ENCODE assay signal across 20 mouse cellular contexts in genomic region chr11:101167211-101167962, GRCm38 (mm10). TPM values are rescaled to one million over a fixed set of nuclear protein-coding genes. Genes with fewer than 3 reads are reported as not detected.
A peak's percentile ranks its signal among the peaks of the same experiment; 100 is the strongest.
DNase-seq lines count a peak whose midpoint lies in the region; TF ChIP-seq lines count a peak whose summit lies in the region.
"Had no signal": no experiment of that assay in that cellular context is flagged by ENCODE, and none has a peak within 500 bp of the region (broad histone marks: within the 10 kb centered on the region; RNA-seq: fewer than 3 reads in every experiment).

No protein-coding gene starts in this region.

- H3K36me3 ChIP-seq in heart, adult 2 months (ENCODE audit: control insufficient read depth, insufficient read depth, low read length): peaks cover 10% of the 10 kb centered on the region

- intact Hi-C loops in heart, adult 2 months (cut with DNase I): no loop called here

- H3K4me1 ChIP-seq in heart, adult 2 months (ENCODE audit: control insufficient read depth, insufficient read depth, low read length): peaks cover 9% of the 10 kb centered on the region

- H3K9ac ChIP-seq in heart, adult 2 months (ENCODE audit: low read depth, low read length): no peak overlapping the region
- H3K9ac ChIP-seq: liver, embryonic 12.5 days; neural tube, embryonic 15.5 days; stomach, embryonic 15.5 days had no signal

- TF ChIP-seq CTCF in heart, adult 2 months (IDR thresholded peaks at IDR 0.05): no peak

- 85% methylated on average over 19 of the region's 19 CpGs for WGBS in heart, adult 2 months

- no peak for TF ChIP-seq EP300 in heart, adult 2 months (IDR thresholded peaks at IDR 0.05; ENCODE audit: insufficient read depth, low read depth, low read length)

- peak overlapping the region; percentile 65; the same call in 1 of the 2 replicates for H3K27ac ChIP-seq in heart, adult 2 months
- H3K27ac ChIP-seq: heart, embryonic 10.5 days; limb, embryonic 13.5 days; liver, embryonic 12.5 days; neural tube, embryonic 15.5 days; stomach, embryonic 15.5 days had no signal

- TF ChIP-seq POLR2A in heart, adult 2 months (IDR thresholded peaks at IDR 0.05; ENCODE audit: insufficient read depth, low read depth, low read length): no peak

- no peaks in the 10 kb centered on the region for H3K79me2 ChIP-seq in heart, adult 2 months (replicated peaks; ENCODE audit: control insufficient read depth, insufficient read depth, low read length)

- no peaks in the 10 kb centered on the region for H3K27me3 ChIP-seq in heart, adult 2 months (ENCODE audit: control insufficient read depth, insufficient read depth, low read length)

- H3K4me3 ChIP-seq in heart, adult 2 months: no peak overlapping the region
- H3K4me3 ChIP-seq: heart, embryonic 10.5 days; limb, embryonic 13.5 days; liver, embryonic 12.5 days; megakaryocyte, embryonic 14.5 days had no signal

- peak; percentile 17 for DNase-seq in cerebellum, adult 11 months
- DNase-seq in cerebellum, postnatal 4 days (ENCODE audit: low spot score in 2 of 2): no peak
- DNase-seq in heart, adult 2 months: peak in 1 of 2 experiments; percentile 2
- no peak for DNase-seq in heart, postnatal 4 days
- peak; percentile 4 for DNase-seq in lung, postnatal 10 days
- DNase-seq in lung, postnatal 25 days (ENCODE audit: low spot score): no peak
- DNase-seq in embryo, embryonic 11 days: no peak
- DNase-seq: kidney, adult 8-10 months; layer of hippocampus, adult 9-11 months; midbrain, embryonic 14.5 days; thymus, adult 18-20 months; thymus, postnatal 36 days had no signal

RNA-seq across cellular contexts. Expression of gene Cntnap1, which starts 2.9 kb away (rescaled TPM):
- total RNA-seq in heart, adult 2 months (2021): 1 to 10 TPM; 1.3 to 1.5 TPM
- polyA plus RNA-seq in heart, adult 2 months (2012; rRNA removed): 3.1 and 4.0 TPM in 2 replicates
- total RNA-seq in heart, postnatal 4 days (2021): 1 to 10 TPM; 1.5 to 1.6 TPM

RNA-seq across cellular contexts. Expression of gene Plekhh3, which starts 3.8 kb away (rescaled TPM):
- total RNA-seq in heart, adult 2 months (2021): 10 to 100 TPM; 14.3 to 28.1 TPM
- polyA plus RNA-seq in heart, adult 2 months (2012; rRNA removed): 24.4 and 26.7 TPM in 2 replicates
- total RNA-seq in heart, postnatal 4 days (2021): 10 to 100 TPM; 23.1 to 27.3 TPM

RNA-seq across cellular contexts. Expression of gene Ccr10, which starts 7.9 kb away (rescaled TPM):
- not detected for total RNA-seq in heart, adult 2 months (2021)
- polyA plus RNA-seq in heart, adult 2 months (2012; rRNA removed): 0.14 TPM in 1 of 2 replicates, not detected in the other
- total RNA-seq in heart, postnatal 4 days (2021): not detected
- total RNA-seq: gastrocnemius, postnatal 25 days had no signal
- polyA plus RNA-seq: forebrain, embryonic 16.5 days; midbrain, embryonic 14.5 days had no signal

RNA-seq across cellular contexts. Expression of gene Tubg2, which starts 11.7 kb away (rescaled TPM):
- total RNA-seq in heart, adult 2 months (2021): 1 to 10 TPM; 3.5 TPM
- 2.1 and 2.9 TPM in 2 replicates for polyA plus RNA-seq in heart, adult 2 months (2012; rRNA removed)
- total RNA-seq in heart, postnatal 4 days (2021): 1 to 10 TPM; 6.6 to 7.0 TPM

RNA-seq across cellular contexts. Expression of gene Tubg1, which starts 47.6 kb away (rescaled TPM):
- total RNA-seq in heart, adult 2 months (2021): 10 to 100 TPM; 22.7 to 23.6 TPM
- polyA plus RNA-seq in heart, adult 2 months (2012; rRNA removed): 14.2 and 17.2 TPM in 2 replicates
- total RNA-seq in heart, postnatal 4 days (2021): 10 to 100 TPM; 53.5 to 53.7 TPM

Comparison
In these comparisons a context has a peak if more than half of its experiments do, and no peak if none do; other contexts are left out.
1. DNase-seq: peak in cerebellum, adult 11 months (single experiment) and lung, postnatal 10 days (single experiment); none in cerebellum, postnatal 4 days (0 of 2), heart, postnatal 4 days (single experiment), lung, postnatal 25 days (single experiment) and embryo, embryonic 11 days (single experiment).